Mouse (Mus musculus) c-Kit-positive CD71-positive TER-119-positive erythroid progenitor cells, embryonic 14.5 days (primary cell): Measurements from ENCODE around the gene Igfbp6.

Experiments used
- DNase-seq: peaks from one replicate; pipeline ENCODE4 v3.0.0-alpha.2; 2013; ENCODE audit warnings: low spot score

Igfbp6 gene

GRCm38 (mm10) chr15:102108651-102109525 is 35.3 kb upstream of the Igfbp6 start:
- DNase-seq, result peak; percentile 67

GRCm38 (mm10) chr15:102110271-102110670 is 33.9 kb upstream of the Igfbp6 start:
- no peak for DNase-seq

GRCm38 (mm10) chr15:102110701-102111494 is 33.3 kb upstream of the Igfbp6 start:
- no peak for DNase-seq

- DNase-seq, result no peak
These were observed 32.7 kb upstream of the Igfbp6 start for GRCm38 (mm10) chr15:102111495-102111829.

GRCm38 (mm10) chr15:102112181-102112580 is 32.0 kb upstream of the Igfbp6 start:
- no peak for DNase-seq

- no peak for DNase-seq
These were observed 31.3 kb upstream of the Igfbp6 start for GRCm38 (mm10) chr15:102112827-102113226.

- no peak for DNase-seq
These were observed 30.5 kb upstream of the Igfbp6 start for GRCm38 (mm10) chr15:102113674-102114073.

GRCm38 (mm10) chr15:102114651-102115260 is 29.4 kb upstream of the Igfbp6 start:
- no peak for DNase-seq

GRCm38 (mm10) chr15:102115731-102116231 is 28.4 kb upstream of the Igfbp6 start:
- no peak for DNase-seq

GRCm38 (mm10) chr15:102116753-102117415 is 27.3 kb upstream of the Igfbp6 start:
- no peak for DNase-seq

- no peak for DNase-seq
These were observed 26.4 kb upstream of the Igfbp6 start for GRCm38 (mm10) chr15:102117461-102118443.

GRCm38 (mm10) chr15:102118591-102118990 is 25.6 kb upstream of the Igfbp6 start:
- DNase-seq, result no peak

- DNase-seq, result no peak
These were observed 24.9 kb upstream of the Igfbp6 start for GRCm38 (mm10) chr15:102119121-102119830.

GRCm38 (mm10) chr15:102119831-102120170 is 24.4 kb upstream of the Igfbp6 start:
- DNase-seq, result no peak

- no peak for DNase-seq
These were observed 23.6 kb upstream of the Igfbp6 start for GRCm38 (mm10) chr15:102120530-102120929.

GRCm38 (mm10) chr15:102126303-102126702 is 17.9 kb upstream of the Igfbp6 start:
- DNase-seq, result no peak

- no peak for DNase-seq
These were observed 10.8 kb upstream of the Igfbp6 start for GRCm38 (mm10) chr15:102133314-102133713.

- DNase-seq, result no peak
These were observed 9.5 kb upstream of the Igfbp6 start for GRCm38 (mm10) chr15:102134709-102135108.

GRCm38 (mm10) chr15:102135522-102136128 is 8.5 kb upstream of the Igfbp6 start:
- no peak for DNase-seq
